Mouse (Mus musculus) E14TG2a.4 (cell line): ENCODE data around the gene Mrps2.

Experiments used
- CTCF ChIP-seq: conservative IDR thresholded peaks from 2 replicates; pipeline ENCODE4 v1.5.1; 2014; ENCODE audit warnings: low read length
- POU5F1 ChIP-seq: IDR thresholded peaks from 2 replicates; pipeline ENCODE4 v1.6.1; 2014; ENCODE audit warnings: low read length, borderline replicate concordance

DNA sequence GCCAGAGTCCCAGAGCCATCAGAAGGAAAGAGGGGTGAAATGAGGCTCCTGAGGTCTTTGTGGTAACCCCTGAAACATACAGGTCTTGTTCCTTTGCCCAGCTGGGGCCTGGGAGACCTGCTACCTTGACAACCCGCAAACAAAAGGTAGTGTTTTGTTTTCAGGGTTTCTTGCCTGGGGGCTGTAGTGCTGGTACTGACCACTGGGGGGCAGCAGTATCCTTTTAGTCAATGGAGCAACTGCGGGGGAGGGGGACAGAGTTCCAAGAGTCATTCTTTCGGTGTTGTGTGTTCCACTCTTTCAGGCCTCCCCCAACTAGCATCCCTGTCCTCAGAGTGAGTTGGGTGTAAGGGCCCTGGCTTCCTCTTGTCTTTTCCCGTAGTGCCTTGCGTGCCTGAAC is 46.6 kb downstream of the Mrps2 start:
- TF ChIP-seq CTCF (peak; percentile 99), POU5F1 (no peak)
